Mouse (Mus musculus) heart, postnatal 0 days (tissue): ENCODE data around the gene Tlk2. TPM values are rescaled to one million over a fixed set of nuclear protein-coding genes. Genes with fewer than 3 reads are reported as not detected.
A peak's percentile ranks its signal among the peaks of the same experiment; 100 is the strongest.

Experiments used
- ATAC-seq: fragments of 200-750 bp; cut with Nextera tagmentation; 2 replicates; pipeline ENCODE4 v1.8.0; 2017; ENCODE audit warnings: low read depth, moderate number of reproducible peaks, moderate library complexity; ENCODE audit not compliant: insufficient read depth
- DNase-seq: peaks from one replicate; pipeline ENCODE4 v3.0.0-alpha.2; 2016; ENCODE audit warnings: low spot score
- H3K27ac ChIP-seq: fragments of 300-500 bp; sonication (generic); 2 replicates; pipeline ENCODE4 v1.5.1; 2014; ENCODE audit warnings: low read depth, mild to moderate bottlenecking
- H3K27me3 ChIP-seq: fragments of 300-500 bp; sonication (generic); 2 replicates; pipeline ENCODE4 v1.6.1; 2014; ENCODE audit warnings: low read length, mixed read lengths; ENCODE audit not compliant: control insufficient read depth, insufficient read depth
- H3K36me3 ChIP-seq: fragments of 300-500 bp; sonication (generic); replicated peaks from 2 replicates; pipeline ENCODE4 v1.6.1; 2014; ENCODE audit warnings: low read length, mixed read lengths; ENCODE audit not compliant: control insufficient read depth, insufficient read depth
- H3K4me1 ChIP-seq: fragments of 300-500 bp; sonication (generic); 2 replicates; pipeline ENCODE4 v1.6.1; 2014; ENCODE audit warnings: antibody characterized with exemption; ENCODE audit not compliant: control insufficient read depth, insufficient read depth
- H3K4me2 ChIP-seq: fragments of 300-500 bp; sonication (generic); 2 replicates; pipeline ENCODE4 v1.6.1; 2014; ENCODE audit warnings: low read depth, mild to moderate bottlenecking, low read length, moderate library complexity
- H3K4me3 ChIP-seq: fragments of 300-500 bp; sonication (generic); 2 replicates; pipeline ENCODE4 v1.5.1; 2014; ENCODE audit warnings: low read depth, low read length
- H3K9ac ChIP-seq: fragments of 300-500 bp; sonication (generic); replicated peaks from 2 replicates; pipeline ENCODE4 v1.6.1; 2014; ENCODE audit warnings: low read depth, low read length, mixed read lengths
- H3K9me3 ChIP-seq: fragments of 300-500 bp; sonication (generic); replicated peaks from 2 replicates; pipeline ENCODE4 v1.6.1; 2016; ENCODE audit warnings: low read length; ENCODE audit not compliant: control insufficient read depth
- CTCF ChIP-seq: IDR thresholded peaks from 2 replicates; pipeline ENCODE4 v1.5.1; 2016; ENCODE audit warnings: antibody characterized with exemption, control low read depth, low read depth
- EP300 ChIP-seq: IDR thresholded peaks from 2 replicates; pipeline ENCODE4 v1.6.1; 2016; ENCODE audit warnings: antibody characterized with exemption, low read depth
- WGBS: fragments of 180-500 bp; shearing (Covaris S2); extraction: QIAGEN DNeasy Blood & Tissue Kit; methylation state at CpG from one replicate; pipeline ENCODE4 v1.1.7; 2014; 5-methylcytosine and 5-hydroxymethylcytosine counted together
- polyA plus RNA-seq: library from polyadenylated mRNA; unstranded; fragments of >200 nt; fragmentation: Nextera tagmentation; extraction: Ambion mirVana; gene quantifications from 2 replicates; pipeline ENCODE4 v1.2.1, GENCODE M21; 2015
- total RNA-seq: library from RNA; depleted of rRNA; stranded (reverse); fragments of >200 nt; gene quantifications from 2 replicates; pipeline ENCODE4 v1.2.3, GENCODE M21; 2014; ENCODE audit warnings: low replicate concordance

The Tlk2 gene
- total and polyA plus RNA-seq, 2 experiments from 2014 or later, result 10.7 to 22.5 TPM

DNA sequence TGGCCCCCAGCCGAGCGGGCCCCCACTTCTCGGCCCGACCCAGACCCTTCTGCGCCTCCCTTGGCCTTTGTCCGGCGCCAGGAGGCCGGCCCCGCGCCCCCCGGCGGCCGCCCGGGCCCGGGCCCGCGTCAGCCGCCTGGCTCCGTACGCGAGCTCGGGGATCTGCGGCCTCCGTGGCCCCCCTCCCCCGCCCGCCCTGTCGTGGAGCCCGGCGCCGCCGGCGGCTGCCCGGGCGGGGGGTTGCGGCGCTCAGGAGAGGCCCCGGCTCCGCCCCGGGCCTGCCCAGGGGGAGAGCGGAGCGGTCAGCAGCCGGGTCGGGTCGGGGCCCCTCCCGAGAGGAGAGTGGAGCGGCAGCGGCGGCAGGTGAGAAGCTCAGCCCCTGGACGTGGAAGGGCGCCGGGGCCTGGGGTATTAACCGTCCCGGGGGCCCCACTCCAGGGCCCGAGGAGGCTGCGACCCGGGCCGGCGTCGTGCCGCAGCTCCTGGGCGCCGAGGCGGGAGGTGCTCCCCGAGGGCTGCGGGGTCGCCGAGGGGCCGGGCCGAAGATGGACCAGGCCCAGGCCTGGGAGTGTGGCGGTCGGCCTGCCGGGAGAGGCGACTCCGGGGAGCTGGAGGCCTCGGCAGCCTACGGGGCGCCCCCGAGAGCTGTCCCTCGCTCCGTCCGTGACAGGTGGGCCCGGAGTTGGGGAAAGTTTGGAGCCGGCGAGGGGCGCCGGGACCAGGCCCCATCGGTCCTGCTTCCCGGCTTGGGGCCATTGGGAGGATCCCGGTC, 3.3 kb downstream of the Tlk2 start:
- Histone ChIP-seq H3K9ac (peak overlapping the region; percentile 99), H3K27me3 (no peaks in the 10 kb centered on the region), H3K4me1 (peaks cover 20% of the 10 kb centered on the region), H3K27ac (peak overlapping the region; percentile 98), H3K4me3 (peak overlapping the region; percentile 90), H3K36me3 (peaks cover 18% of the 10 kb centered on the region), H3K4me2 (peak overlapping the region; percentile 92), H3K9me3 (no peaks in the 10 kb centered on the region)
- peak; percentile 33 for ATAC-seq
- TF ChIP-seq CTCF (no peak), EP300 (no peak)
- DNase-seq, result peak; percentile 28
- WGBS, result 6% methylated on average over 71 of the region's 89 CpGs

DNA sequence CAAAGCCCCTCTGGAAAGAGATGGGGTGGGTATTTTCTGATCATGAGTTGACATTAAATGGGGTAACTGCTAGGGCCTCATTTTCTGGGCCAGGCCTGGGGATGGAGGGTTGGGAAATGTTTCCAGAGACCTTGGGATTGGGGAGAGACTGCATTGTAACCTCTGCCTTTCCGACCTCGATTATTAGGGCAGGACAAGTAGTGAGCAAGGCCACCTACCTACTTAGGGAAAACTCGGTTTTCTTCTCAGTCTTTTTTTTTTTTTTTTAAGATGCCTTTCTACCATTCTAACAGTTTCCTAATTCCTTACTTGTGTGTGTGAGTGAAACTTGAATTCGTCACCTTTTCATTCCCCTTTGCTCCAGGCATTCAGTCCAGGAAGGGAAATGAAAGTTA, 3.9 kb downstream of the Tlk2 start:
- 2% methylated on average over 4 of the region's 4 CpGs for WGBS
- Histone ChIP-seq H3K36me3 (peaks cover 18% of the 10 kb centered on the region), H3K4me1 (peaks cover 20% of the 10 kb centered on the region), H3K9me3 (no peaks in the 10 kb centered on the region), H3K27me3 (no peaks in the 10 kb centered on the region), H3K4me2 (peak overlapping the region; percentile 92), H3K9ac (peak overlapping the region; percentile 99), H3K4me3 (peak overlapping the region; percentile 90), H3K27ac (peak overlapping the region; percentile 98)
- DNase-seq (peak; percentile 51), ATAC-seq (no peak)
- TF ChIP-seq EP300 (no peak), CTCF (no peak)

DNA sequence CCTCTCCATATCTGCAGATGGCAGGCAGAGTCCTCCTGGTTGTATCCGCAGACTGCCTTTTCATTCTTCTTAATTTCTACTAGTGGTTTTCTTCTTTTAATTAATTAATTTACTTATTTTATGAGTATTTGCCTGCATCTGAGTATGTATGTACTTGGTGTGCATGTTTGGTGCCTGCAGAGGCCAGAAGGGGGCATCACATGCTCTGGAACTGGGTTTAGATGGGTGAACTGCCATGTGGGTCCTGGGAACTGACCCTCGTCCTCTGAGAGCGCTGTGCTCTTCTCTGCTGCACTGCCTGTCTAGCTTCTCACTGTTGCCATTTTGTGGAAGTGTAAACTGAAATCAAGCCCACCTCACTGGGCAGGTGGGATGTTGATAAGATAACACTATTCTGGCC, 6.1 kb downstream of the Tlk2 start:
- Histone ChIP-seq H3K4me3 (no peak overlapping the region), H3K4me1 (peaks cover 8% of the 10 kb centered on the region), H3K9me3 (no peaks in the 10 kb centered on the region), H3K27me3 (no peaks in the 10 kb centered on the region), H3K36me3 (peaks cover 24% of the 10 kb centered on the region), H3K9ac (no peak overlapping the region), H3K27ac (no peak overlapping the region), H3K4me2 (no peak overlapping the region)
- WGBS, result 92% methylated on average over 3 of the region's 3 CpGs
- ATAC-seq (no peak), DNase-seq (no peak)
- TF ChIP-seq EP300 (no peak), CTCF (peak; percentile 1; the same call in 1 of the 2 replicates)

- Histone ChIP-seq H3K4me2 (no peak overlapping the region), H3K4me3 (no peak overlapping the region), H3K9me3 (no peaks in the 10 kb centered on the region), H3K27ac (no peak overlapping the region), H3K36me3 (peaks cover 13% of the 10 kb centered on the region), H3K9ac (no peak overlapping the region), H3K4me1 (no peaks in the 10 kb centered on the region), H3K27me3 (no peaks in the 10 kb centered on the region)
- WGBS, result 87% methylated on average over 3 of the region's 3 CpGs
- TF ChIP-seq CTCF (no peak), EP300 (no peak)
- DNase-seq (no peak), ATAC-seq (no peak)
These were observed 13.6 kb downstream of the Tlk2 start for GRCm38 (mm10) chr11:105192186-105192585.

DNA sequence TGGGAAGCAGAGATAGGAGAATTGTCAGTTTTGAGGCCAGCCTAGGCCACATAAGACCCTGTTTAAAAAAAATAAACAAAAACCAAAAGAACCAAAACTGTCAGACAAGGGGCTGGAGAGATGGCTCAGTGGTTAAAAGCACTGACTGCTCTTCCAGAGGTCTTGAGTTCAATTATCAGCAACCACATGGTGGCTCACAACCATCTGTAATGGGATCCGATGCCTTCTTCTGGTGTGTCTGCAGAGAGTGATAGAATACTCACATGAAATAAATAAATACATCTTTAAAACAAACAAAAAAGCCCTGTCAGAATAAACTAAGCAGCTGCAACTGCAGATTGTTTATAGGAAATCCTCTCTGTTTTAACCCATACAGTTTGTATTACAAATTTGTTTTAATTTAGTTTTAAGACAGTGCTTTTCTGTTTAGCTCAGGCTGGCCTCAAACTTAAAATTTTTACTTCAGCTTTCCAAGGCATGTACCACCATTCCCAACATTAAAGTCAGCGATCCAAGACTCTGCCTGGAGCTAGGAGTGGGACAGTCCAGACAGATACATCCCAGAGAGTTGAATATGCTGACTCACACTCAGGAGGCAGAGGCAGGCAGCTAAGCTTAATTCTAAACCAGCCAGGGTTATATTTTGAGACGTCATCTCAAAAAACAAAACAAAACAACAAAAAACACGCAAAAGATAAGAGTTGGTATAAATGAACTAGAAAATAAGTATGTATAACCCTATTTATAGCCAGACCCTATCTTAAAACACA, 18.5 kb downstream of the Tlk2 start:
- Histone ChIP-seq H3K4me2 (no peak overlapping the region), H3K4me3 (no peak overlapping the region), H3K9me3 (no peaks in the 10 kb centered on the region), H3K9ac (no peak overlapping the region), H3K27me3 (no peaks in the 10 kb centered on the region), H3K27ac (no peak overlapping the region), H3K36me3 (peaks cover 4% of the 10 kb centered on the region; the same call in 1 of the 2 replicates), H3K4me1 (no peaks in the 10 kb centered on the region)
- TF ChIP-seq EP300, result no peak
- TF ChIP-seq CTCF, result no peak
- no peak for ATAC-seq
- 80% methylated on average over 4 of the region's 4 CpGs for WGBS
- DNase-seq, result no peak
